Mouse (Mus musculus): ENCODE measurements around the gene Fbln1. TPM values are rescaled to one million over a fixed set of nuclear protein-coding genes. Genes with fewer than 3 reads are reported as not detected.

The Fbln1 gene
- polyA plus RNA-seq, 1 experiment, result 13.4 TPM

DNA sequence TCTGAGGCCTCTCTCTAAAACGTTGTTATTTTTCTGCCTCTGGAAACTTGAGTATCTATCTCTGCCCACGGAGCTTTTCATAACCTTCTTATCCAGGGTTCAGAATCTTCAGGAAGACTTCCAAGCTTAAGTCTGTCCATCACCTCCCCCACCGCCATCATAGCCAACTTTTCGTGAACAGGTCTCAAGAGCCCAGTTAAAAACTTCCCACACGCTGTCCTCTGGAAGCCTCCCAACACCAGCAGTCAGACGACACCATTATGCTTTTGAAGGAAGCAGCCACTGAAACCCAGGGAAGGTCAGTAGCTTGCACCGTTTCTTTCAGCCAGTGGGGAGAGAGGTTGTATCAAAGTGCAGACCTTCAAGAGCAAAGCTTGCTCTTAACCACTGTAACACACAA is 18.8 kb upstream of the Fbln1 start:
- TF ChIP-seq TCF3 (IDR thresholded peaks at IDR 0.05; ENCODE audit: insufficient read length, low read depth) (no peak), E2F4 (IDR thresholded peaks at IDR 0.05; ENCODE audit: insufficient read depth) (no peak), SRF (IDR thresholded peaks at IDR 0.05; ENCODE audit: control insufficient read depth, insufficient read length, low read depth) (no peak), MYOG (IDR thresholded peaks at IDR 0.05; ENCODE audit: control insufficient read depth in 1 of 3, insufficient read depth in 1 of 3, insufficient read length in 2 of 3, low read depth in 2 of 3) (no peak), REST (IDR thresholded peaks at IDR 0.05; ENCODE audit: insufficient read depth, insufficient read length) (no peak), USF1 (IDR thresholded peaks at IDR 0.05; ENCODE audit: low read depth) (no peak), MAX (IDR thresholded peaks at IDR 0.05; ENCODE audit: low read depth) (no peak), POLR2AphosphoS2 (IDR thresholded peaks at IDR 0.05; ENCODE audit: insufficient read length, low read depth) (no peak), POLR2A (IDR thresholded peaks at IDR 0.05; ENCODE audit: insufficient read length, low read depth) (no peak), TCF12 (IDR thresholded peaks at IDR 0.05; ENCODE audit: insufficient read depth, poor library complexity, severe bottlenecking) (no peak), MYOD1 (IDR thresholded peaks at IDR 0.05; ENCODE audit: control insufficient read depth in 1 of 3, insufficient read length in 2 of 3, low read depth in 2 of 3) (no peak), CEBPB (IDR thresholded peaks at IDR 0.05; ENCODE audit: insufficient read depth, poor library complexity, severe bottlenecking) (no peak)
- peaks cover 20% of the 10 kb centered on the region for H3K27me3 ChIP-seq (ENCODE audit: control insufficient read depth, insufficient read depth, insufficient read length)
- H3K79me2 ChIP-seq (ENCODE audit: control insufficient read depth, insufficient read depth), result no peaks in the 10 kb centered on the region
- H3ac ChIP-seq (ENCODE audit: control insufficient read depth, insufficient read length), result no peak overlapping the region
- H3K4me3 ChIP-seq, result no peak overlapping the region
- H3K4me2 ChIP-seq (ENCODE audit: low read depth), result no peak overlapping the region
- H3K36me3 ChIP-seq (ENCODE audit: control insufficient read depth, insufficient read depth), result no peaks in the 10 kb centered on the region

DNA sequence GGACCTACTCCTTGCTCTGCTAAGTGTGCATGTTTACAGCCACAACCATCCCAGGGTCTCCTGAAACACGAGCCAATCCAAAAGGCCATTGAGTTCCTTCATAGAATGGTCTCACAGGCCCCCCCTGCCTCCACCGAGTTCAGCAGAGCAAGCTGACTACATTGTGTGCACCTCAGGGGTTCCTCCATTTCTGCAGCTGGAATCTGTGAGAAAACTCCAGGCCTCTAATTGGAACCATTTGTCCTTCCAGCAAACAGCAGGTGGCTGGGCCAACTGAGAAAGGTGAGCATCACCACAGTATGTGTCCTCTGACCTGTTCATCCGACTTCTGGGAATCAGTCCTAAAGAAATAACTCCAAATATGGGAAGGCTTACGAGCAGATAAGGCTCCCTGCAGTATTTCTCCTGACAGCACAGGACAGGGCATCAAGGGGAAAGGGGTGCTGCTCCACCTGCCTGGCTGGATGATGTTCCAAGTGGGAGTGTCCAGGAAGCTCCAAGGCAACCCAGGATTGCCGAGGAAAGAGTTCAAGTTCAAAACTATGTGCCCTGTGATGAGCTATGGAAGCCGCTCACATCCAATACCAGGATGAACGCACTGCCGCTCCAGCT is 17.5 kb upstream of the Fbln1 start:
- no peak for TF ChIP-seq E2F4 (IDR thresholded peaks at IDR 0.05; ENCODE audit: insufficient read depth)
- TF ChIP-seq TCF3 (IDR thresholded peaks at IDR 0.05; ENCODE audit: insufficient read length, low read depth), result no peak
- no peak for TF ChIP-seq POLR2AphosphoS2 (IDR thresholded peaks at IDR 0.05; ENCODE audit: insufficient read length, low read depth)
- TF ChIP-seq MYOD1 (IDR thresholded peaks at IDR 0.05; ENCODE audit: control insufficient read depth in 1 of 3, insufficient read length in 2 of 3, low read depth in 2 of 3), result no peak
- no peak for TF ChIP-seq REST (IDR thresholded peaks at IDR 0.05; ENCODE audit: insufficient read depth, insufficient read length)
- TF ChIP-seq MYOG (IDR thresholded peaks at IDR 0.05; ENCODE audit: control insufficient read depth in 1 of 3, insufficient read depth in 1 of 3, insufficient read length in 2 of 3, low read depth in 2 of 3), result no peak
- TF ChIP-seq USF1 (IDR thresholded peaks at IDR 0.05; ENCODE audit: low read depth), result no peak
- no peak for TF ChIP-seq CEBPB (IDR thresholded peaks at IDR 0.05; ENCODE audit: insufficient read depth, poor library complexity, severe bottlenecking)
- TF ChIP-seq SRF (IDR thresholded peaks at IDR 0.05; ENCODE audit: control insufficient read depth, insufficient read length, low read depth), result no peak
- no peak for TF ChIP-seq TCF12 (IDR thresholded peaks at IDR 0.05; ENCODE audit: insufficient read depth, poor library complexity, severe bottlenecking)
- Histone ChIP-seq H3K36me3 (ENCODE audit: control insufficient read depth, insufficient read depth) (no peaks in the 10 kb centered on the region), H3K79me2 (ENCODE audit: control insufficient read depth, insufficient read depth) (no peaks in the 10 kb centered on the region)

DNA sequence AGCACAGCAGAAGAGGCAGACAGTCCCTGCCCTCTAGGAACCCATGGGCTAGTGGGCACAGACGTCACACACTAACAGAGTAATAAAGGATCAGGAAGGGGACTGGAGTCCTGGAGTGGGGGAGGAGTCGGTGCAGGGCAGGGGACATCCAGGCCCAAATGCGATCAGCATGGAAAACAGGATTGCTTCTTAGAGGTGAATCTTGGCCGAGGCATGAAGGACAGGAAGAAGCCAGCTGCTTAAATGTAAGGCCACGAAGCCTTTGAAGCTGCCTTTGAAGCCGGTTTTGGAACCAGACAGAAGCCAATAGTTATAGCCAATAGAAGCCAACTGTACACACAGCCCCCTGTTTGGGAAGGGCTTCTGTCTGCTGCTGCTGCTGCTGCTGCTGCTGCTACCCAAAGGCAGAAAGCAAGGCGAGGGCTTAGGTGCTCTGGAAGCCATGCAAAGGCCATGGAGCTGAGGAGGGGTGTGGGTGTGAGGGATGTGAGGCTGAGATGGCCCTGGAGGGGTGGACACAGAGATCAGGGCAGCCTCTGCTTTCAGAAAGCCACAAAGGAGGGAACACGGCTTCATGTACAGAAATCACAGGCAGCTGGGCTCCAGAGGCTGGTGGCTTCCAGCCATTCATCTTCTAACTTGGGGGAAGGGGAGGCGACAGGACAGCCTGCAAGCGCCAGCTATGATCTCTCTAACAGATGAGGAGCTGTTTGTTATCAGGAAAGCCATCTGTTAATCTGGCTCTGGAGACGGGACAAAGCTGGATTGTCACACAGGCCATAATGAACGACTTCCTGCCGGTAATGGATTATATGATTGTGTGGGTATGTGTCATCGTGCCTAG is 5.1 kb upstream of the Fbln1 start:
- no peak overlapping the region for H3ac ChIP-seq (ENCODE audit: control insufficient read depth, insufficient read length)
- peaks cover 10% of the 10 kb centered on the region for H3K27me3 ChIP-seq (ENCODE audit: control insufficient read depth, insufficient read depth, insufficient read length)
- no peaks in the 10 kb centered on the region for H3K36me3 ChIP-seq (ENCODE audit: control insufficient read depth, insufficient read depth)
- H3K4me3 ChIP-seq, result no peak overlapping the region
- TF ChIP-seq E2F4 (IDR thresholded peaks at IDR 0.05; ENCODE audit: insufficient read depth) (no peak), SRF (IDR thresholded peaks at IDR 0.05; ENCODE audit: control insufficient read depth, insufficient read length, low read depth) (no peak), MYOD1 (IDR thresholded peaks at IDR 0.05; ENCODE audit: control insufficient read depth in 1 of 3, insufficient read length in 2 of 3, low read depth in 2 of 3) (no peak), REST (IDR thresholded peaks at IDR 0.05; ENCODE audit: insufficient read depth, insufficient read length) (no peak), TCF12 (IDR thresholded peaks at IDR 0.05; ENCODE audit: insufficient read depth, poor library complexity, severe bottlenecking) (no peak), USF1 (IDR thresholded peaks at IDR 0.05; ENCODE audit: low read depth) (no peak), MAX (IDR thresholded peaks at IDR 0.05; ENCODE audit: low read depth) (no peak), CEBPB (IDR thresholded peaks at IDR 0.05; ENCODE audit: insufficient read depth, poor library complexity, severe bottlenecking) (no peak), TCF3 (IDR thresholded peaks at IDR 0.05; ENCODE audit: insufficient read length, low read depth) (no peak), MYOG (IDR thresholded peaks at IDR 0.05; ENCODE audit: control insufficient read depth in 1 of 3, insufficient read depth in 1 of 3, insufficient read length in 2 of 3, low read depth in 2 of 3) (no peak), POLR2AphosphoS2 (IDR thresholded peaks at IDR 0.05; ENCODE audit: insufficient read length, low read depth) (no peak), POLR2A (IDR thresholded peaks at IDR 0.05; ENCODE audit: insufficient read length, low read depth) (no peak)
- no peaks in the 10 kb centered on the region for H3K79me2 ChIP-seq (ENCODE audit: control insufficient read depth, insufficient read depth)
- H3K4me2 ChIP-seq (ENCODE audit: low read depth), result no peak overlapping the region

More for the DNA sequence above, 17.5 kb upstream of the Fbln1 start:
- H3K4me3 ChIP-seq, result no peak overlapping the region
- H3K27me3 ChIP-seq (ENCODE audit: control insufficient read depth, insufficient read depth, insufficient read length), result peaks cover 15% of the 10 kb centered on the region
- no peak overlapping the region for H3K4me2 ChIP-seq (ENCODE audit: low read depth)
- H3ac ChIP-seq (ENCODE audit: control insufficient read depth, insufficient read length), result no peak overlapping the region

DNA sequence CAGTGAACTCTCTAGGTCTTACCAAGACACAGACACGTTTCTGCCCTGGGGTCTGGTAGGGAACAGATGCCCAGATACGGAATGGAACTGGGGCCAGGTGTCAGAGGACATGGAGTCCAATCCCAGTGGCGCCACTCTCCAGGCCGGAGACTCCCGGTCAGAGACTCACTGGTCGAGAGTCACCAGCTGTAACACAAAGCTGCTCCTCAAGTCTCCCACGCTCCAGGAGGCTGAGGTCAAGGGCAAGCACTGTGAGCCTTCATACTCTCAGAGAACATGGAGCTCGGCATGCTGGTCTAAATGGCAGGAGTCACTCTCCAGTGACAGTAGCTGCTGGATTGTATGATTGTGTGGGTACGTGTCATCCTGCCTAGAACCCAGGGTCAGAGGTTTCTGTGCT is 3.5 kb upstream of the Fbln1 start:
- Histone ChIP-seq H3K27me3 (ENCODE audit: control insufficient read depth, insufficient read depth, insufficient read length) (peaks cover 1% of the 10 kb centered on the region), H3K4me3 (no peak overlapping the region), H3K4me2 (ENCODE audit: low read depth) (no peak overlapping the region), H3ac (ENCODE audit: control insufficient read depth, insufficient read length) (no peak overlapping the region), H3K79me2 (ENCODE audit: control insufficient read depth, insufficient read depth) (no peaks in the 10 kb centered on the region), H3K36me3 (ENCODE audit: control insufficient read depth, insufficient read depth) (no peaks in the 10 kb centered on the region)
- TF ChIP-seq E2F4 (IDR thresholded peaks at IDR 0.05; ENCODE audit: insufficient read depth) (no peak), POLR2A (IDR thresholded peaks at IDR 0.05; ENCODE audit: insufficient read length, low read depth) (no peak), TCF3 (IDR thresholded peaks at IDR 0.05; ENCODE audit: insufficient read length, low read depth) (no peak), USF1 (IDR thresholded peaks at IDR 0.05; ENCODE audit: low read depth) (no peak), REST (IDR thresholded peaks at IDR 0.05; ENCODE audit: insufficient read depth, insufficient read length) (no peak), CEBPB (IDR thresholded peaks at IDR 0.05; ENCODE audit: insufficient read depth, poor library complexity, severe bottlenecking) (no peak), POLR2AphosphoS2 (IDR thresholded peaks at IDR 0.05; ENCODE audit: insufficient read length, low read depth) (no peak), MAX (IDR thresholded peaks at IDR 0.05; ENCODE audit: low read depth) (no peak), MYOD1 (IDR thresholded peaks at IDR 0.05; ENCODE audit: control insufficient read depth in 1 of 3, insufficient read length in 2 of 3, low read depth in 2 of 3) (no peak), MYOG (IDR thresholded peaks at IDR 0.05; ENCODE audit: control insufficient read depth in 1 of 3, insufficient read depth in 1 of 3, insufficient read length in 2 of 3, low read depth in 2 of 3) (no peak), TCF12 (IDR thresholded peaks at IDR 0.05; ENCODE audit: insufficient read depth, poor library complexity, severe bottlenecking) (no peak), SRF (IDR thresholded peaks at IDR 0.05; ENCODE audit: control insufficient read depth, insufficient read length, low read depth) (no peak)

Data from myocyte (in vitro differentiated cells).